Mouse (Mus musculus): ENCODE data around the gene Sult1c1.
A peak's percentile ranks its signal among the peaks of the same experiment; 100 is the strongest.
"Not testable (repeated sequence)": the region's sequence is repeated elsewhere in the genome, so short reads cannot be mapped to it uniquely, and the experiment has no call there.

The Sult1c1 gene

GRCm38 (mm10) chr17:53990574-53990973 lies at the start of gene Sult1c1:
Sult1c1 (minus strand) TSS chr17:53990674.
- no peak for DNase-seq (ENCODE audit: low read depth, low spot score)

GRCm38 (mm10) chr17:54014204-54014603 lies 23.7 kb upstream of the Sult1c1 start:
- DNase-seq (ENCODE audit: low read depth, low spot score) = no peak

GRCm38 (mm10) chr17:54011196-54011595 lies 20.7 kb upstream of the Sult1c1 start:
- DNase-seq (ENCODE audit: low read depth, low spot score) = no peak

GRCm38 (mm10) chr17:54010536-54010935 lies 20.1 kb upstream of the Sult1c1 start:
- DNase-seq (ENCODE audit: low read depth, low spot score) = not testable (repeated sequence)

GRCm38 (mm10) chr17:54003522-54003921 lies 13.0 kb upstream of the Sult1c1 start:
- no peak for DNase-seq (ENCODE audit: low read depth, low spot score)

GRCm38 (mm10) chr17:53973606-53974005 lies 16.9 kb downstream of the Sult1c1 start:
- DNase-seq (ENCODE audit: low read depth, low spot score) = no peak

- DNase-seq (ENCODE audit: low read depth, low spot score) = peak; percentile 0
Observed at GRCm38 (mm10) chr17:53941569-53942162, 48.8 kb downstream of the Sult1c1 start.

- no peak for DNase-seq (ENCODE audit: low read depth, low spot score)
Observed at GRCm38 (mm10) chr17:53940726-53941125, 49.7 kb downstream of the Sult1c1 start.
